Mouse (Mus musculus) CD4-positive, CD25-positive, alpha-beta regulatory T cell (primary cell): ENCODE data around the gene Rimkla. TPM values are rescaled to one million over a fixed set of nuclear protein-coding genes. Genes with fewer than 3 reads are reported as not detected.

Source experiments
- polyA plus RNA-seq: library from polyadenylated mRNA; unstranded; fragments of 100-300 nt; shearing (Covaris generic); gene quantifications from one replicate; pipeline ENCODE4 v1.2.1, GENCODE M21; 2017

The Rimkla gene
- polyA plus RNA-seq = 0.85 TPM

GRCm38 (mm10) chr4:119492291-119492932 is at the start of gene Rimkla:
Rimkla (minus strand) TSS chr4:119492628.

DNA sequence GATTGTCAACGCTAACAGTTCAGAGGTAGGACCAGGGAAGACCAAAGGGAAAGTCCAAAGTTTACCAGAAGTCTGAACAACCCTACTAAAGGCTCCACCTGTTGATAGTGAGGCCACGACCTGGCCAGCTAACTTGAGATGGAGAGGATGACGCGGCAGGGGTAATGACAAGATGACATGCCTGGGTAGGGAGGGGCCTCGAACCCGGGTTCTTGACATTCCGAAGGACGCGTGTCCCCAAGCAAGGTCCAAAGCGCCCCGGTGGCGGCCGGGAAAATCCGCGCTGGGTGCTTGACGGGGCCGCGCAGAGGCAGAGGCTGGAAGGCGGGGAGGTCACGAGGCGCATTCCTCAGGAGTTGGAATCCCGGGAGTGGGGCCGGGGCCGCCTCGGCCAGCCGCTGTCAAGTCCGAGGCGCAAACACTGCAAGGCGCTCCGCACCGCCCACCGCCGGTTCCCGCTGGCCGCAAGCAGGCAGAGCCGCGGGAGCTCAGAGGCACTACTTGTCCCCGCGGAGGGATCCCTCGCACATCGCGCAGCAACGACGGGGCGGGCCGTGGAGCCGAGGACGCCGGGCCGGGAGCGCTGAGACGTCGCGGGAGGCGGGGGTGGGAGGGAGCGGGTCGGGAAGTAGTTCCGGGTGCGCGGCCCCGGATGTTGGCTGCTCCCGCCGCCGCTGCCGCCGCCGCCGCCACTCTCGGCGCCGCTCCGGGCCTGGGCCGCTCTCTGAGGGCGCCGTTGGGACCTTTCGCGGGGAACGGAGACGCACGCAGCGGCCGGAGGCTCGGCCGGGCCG is 46.8 kb upstream of the Rimkla start, which contains the start of gene Frg2f1:
Gene Frg2f1 (minus strand): TSS at position 499 of the 794 bp plus-strand sequence.

DNA sequence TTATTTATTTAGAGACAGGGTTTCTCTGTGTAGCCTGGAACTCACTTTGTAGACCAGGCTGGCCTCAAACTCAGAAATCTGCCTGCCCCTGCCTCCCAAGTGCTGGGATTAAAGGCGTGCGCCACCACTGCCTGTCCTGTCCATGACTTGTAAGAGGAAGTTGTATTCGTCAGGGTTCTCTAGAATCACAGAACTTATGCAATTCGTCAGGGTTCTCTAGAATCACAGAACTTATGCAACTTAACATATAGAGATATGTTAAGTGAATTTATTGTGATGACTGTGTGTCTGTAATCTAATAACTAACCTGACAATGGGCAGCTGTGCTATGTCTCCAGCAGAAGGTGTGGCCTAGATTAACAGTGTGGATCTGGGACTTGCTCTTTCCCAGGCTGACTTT is 44.2 kb upstream of the Rimkla start, which contains the start of gene Foxj3:
Gene Foxj3 (plus strand): TSS at position 390 of the 400 bp plus-strand sequence.

GRCm38 (mm10) chr4:119422294-119422964 is 70.0 kb downstream of the Rimkla start, which contains the start of the genes Ppcs and Zmynd12:
Ppcs (minus strand) TSS chr4:119422420.
Zmynd12 (plus strand) TSS chr4:119422814.

Other genes starting within 250 kb of the Rimkla start
- not detected for gene Cldn19, start 237.2 kb downstream of the Rimkla start, polyA plus RNA-seq
- 478 TPM for gene Ybx1, start 198.0 kb downstream of the Rimkla start, polyA plus RNA-seq
- 47.9 TPM for gene Ppih, start 172.1 kb downstream of the Rimkla start, polyA plus RNA-seq
- gene Ccdc30, start 77.1 kb downstream of the Rimkla start, polyA plus RNA-seq = 7.9 TPM
- gene Ppcs, start 70.2 kb downstream of the Rimkla start, polyA plus RNA-seq = 61.3 TPM
- gene Zmynd12, start 69.8 kb downstream of the Rimkla start, polyA plus RNA-seq = 0.78 TPM
- gene Foxj3, start 44.4 kb upstream of the Rimkla start, polyA plus RNA-seq = 42.8 TPM
- gene Frg2f1, start 46.9 kb upstream of the Rimkla start, polyA plus RNA-seq = 5.4 TPM
- gene Guca2a, start 145.1 kb upstream of the Rimkla start, polyA plus RNA-seq = not detected
- not detected for gene Guca2b, start 166.3 kb upstream of the Rimkla start, polyA plus RNA-seq
- 54.5 TPM for gene Hivep3, start 241.2 kb upstream of the Rimkla start, polyA plus RNA-seq